Mouse (Mus musculus) liver, adult 2 months (tissue): ENCODE data around the gene Sectm1b. TPM values are rescaled to one million over a fixed set of nuclear protein-coding genes. Genes with fewer than 3 reads are reported as not detected.

ENCODE experiments used
- DNase-seq: peaks from one replicate; pipeline ENCODE4 v3.0.0-alpha.2; 2011; ENCODE audit warnings: low read depth, low spot score; ENCODE audit errors: extremely low read depth
- H3K27ac ChIP-seq: fragments of 200-500 bp; replicated peaks from 2 replicates; pipeline ENCODE4 v1.5.1; 2012; ENCODE audit warnings: low read depth, mild to moderate bottlenecking, control low read depth, inconsistent platforms, low read length; ENCODE audit not compliant: insufficient read depth
- H3K27me3 ChIP-seq: fragments of 200-500 bp; 2 replicates; pipeline ENCODE4 v1.6.1; 2012; ENCODE audit warnings: mild to moderate bottlenecking, moderate library complexity, low read length, inconsistent platforms; ENCODE audit not compliant: control insufficient read depth, insufficient read depth
- H3K36me3 ChIP-seq: fragments of 200-500 bp; 2 replicates; pipeline ENCODE4 v1.6.1; 2012; ENCODE audit warnings: low read length, inconsistent platforms; ENCODE audit not compliant: control insufficient read depth, insufficient read depth
- H3K4me1 ChIP-seq: fragments of 200-500 bp; 2 replicates; pipeline ENCODE4 v1.6.1; 2011; ENCODE audit warnings: low read length; ENCODE audit not compliant: control insufficient read depth, insufficient read depth
- H3K4me3 ChIP-seq: fragments of 200-500 bp; 2 replicates; pipeline ENCODE4 v1.5.1; 2011; ENCODE audit warnings: low read depth, mild to moderate bottlenecking, control low read depth, low read length, moderate library complexity; ENCODE audit not compliant: insufficient read depth
- H3K79me2 ChIP-seq: fragments of 200-500 bp; 2 replicates; pipeline ENCODE4 v1.6.1; 2012; ENCODE audit warnings: inconsistent platforms, mild to moderate bottlenecking, low read length, moderate library complexity; ENCODE audit not compliant: control insufficient read depth, insufficient read depth
- H3K9ac ChIP-seq: fragments of 200-500 bp; 2 replicates; pipeline ENCODE4 v1.6.1; 2012; ENCODE audit warnings: low read depth, mild to moderate bottlenecking, control low read depth, inconsistent platforms, low read length
- CTCF ChIP-seq: fragments of 200-500 bp; IDR thresholded peaks from 2 replicates; pipeline ENCODE4 v1.5.1; 2011; ENCODE audit warnings: low read depth, low read length, control low read depth
- POLR2A ChIP-seq: fragments of 200-500 bp; IDR thresholded peaks from 2 replicates; pipeline ENCODE4 v1.6.1; 2011; ENCODE audit warnings: low read length, control low read depth; ENCODE audit not compliant: insufficient read depth; ENCODE audit errors: extremely low read depth
- WGBS: fragments of 180-500 bp; shearing (Covaris S2); methylation state at CpG from one replicate; pipeline ENCODE4 v1.1.7; 2018; 5-methylcytosine and 5-hydroxymethylcytosine counted together
- polyA plus RNA-seq: library from polyadenylated mRNA; depleted of rRNA; stranded (reverse); fragments of >200 nt; gene quantifications from 2 replicates; pipeline ENCODE4 v1.2.3, GENCODE M21; 2012
- total RNA-seq: library from RNA; depleted of rRNA; stranded (reverse); fragments of >200 nt; gene quantifications from 2 replicates; pipeline ENCODE4 v1.2.3, GENCODE M21; 2014

Gene Sectm1b
- total and polyA plus RNA-seq, 2 experiments = 0.18 TPM; not detected in 1

DNA sequence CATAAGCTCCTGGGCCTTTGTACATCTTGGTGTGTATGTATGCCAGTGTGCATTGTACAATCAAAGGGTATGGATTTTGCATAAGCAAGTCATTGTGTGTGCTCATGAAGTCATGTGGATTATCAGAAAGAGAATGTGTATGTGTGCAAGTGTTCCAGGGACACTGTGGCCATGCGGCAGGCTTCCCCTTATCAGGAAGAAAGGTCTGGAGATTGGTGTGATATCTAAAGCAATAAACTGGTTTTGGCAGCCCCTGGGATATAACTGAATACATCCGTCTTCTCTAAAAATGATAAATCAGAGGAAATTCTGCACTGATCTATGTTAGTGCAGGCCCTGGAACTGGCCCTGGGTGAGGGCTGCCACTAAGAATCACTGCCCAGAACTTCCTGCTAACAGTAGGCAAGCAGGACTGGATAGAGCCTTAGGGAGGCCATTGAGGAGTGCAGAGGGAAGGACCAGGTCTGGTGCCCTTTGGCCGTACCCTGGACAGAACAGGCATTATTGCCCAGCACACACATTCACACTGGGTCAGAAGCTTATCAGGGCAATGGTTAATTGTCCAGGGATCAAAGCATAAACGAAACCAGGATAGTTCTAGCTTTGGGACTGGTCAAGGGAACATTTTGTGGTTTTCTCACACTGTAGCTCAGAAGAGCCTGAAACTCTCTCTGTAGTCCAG is 37.9 kb upstream of the Sectm1b start:
- no peaks in the 10 kb centered on the region for H3K27me3 ChIP-seq
- no peak overlapping the region for H3K27ac ChIP-seq
- no peak overlapping the region for H3K9ac ChIP-seq
- 55% methylated on average over 4 of the region's 4 CpGs for WGBS
- no peaks in the 10 kb centered on the region for H3K36me3 ChIP-seq
- no peaks in the 10 kb centered on the region for H3K4me1 ChIP-seq
- no peaks in the 10 kb centered on the region for H3K79me2 ChIP-seq
- H3K4me3 ChIP-seq = no peak overlapping the region
- no peak for DNase-seq
- no peak for TF ChIP-seq CTCF
- no peak for TF ChIP-seq POLR2A

DNA sequence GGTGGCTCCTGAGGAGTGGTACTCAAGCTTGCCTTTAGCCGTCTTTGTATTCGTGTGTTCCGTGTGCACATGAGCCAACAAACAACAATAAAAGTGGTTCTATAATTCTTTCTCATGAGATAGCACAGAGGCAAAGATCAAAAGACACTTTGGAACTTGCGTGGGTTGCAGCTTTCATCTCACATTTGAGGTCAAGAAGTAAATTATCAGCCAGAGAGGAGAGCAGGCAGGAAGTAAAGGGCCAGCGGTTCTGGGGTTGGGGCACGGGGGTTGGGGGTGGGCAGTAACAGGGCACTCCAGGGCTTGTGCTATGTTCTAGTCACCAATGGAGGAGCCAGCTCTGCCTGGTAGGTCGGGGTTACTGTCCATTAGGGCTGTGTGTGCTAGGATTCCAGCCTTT is 37.3 kb upstream of the Sectm1b start:
- Histone ChIP-seq H3K4me3 (no peak overlapping the region), H3K4me1 (no peaks in the 10 kb centered on the region), H3K36me3 (no peaks in the 10 kb centered on the region), H3K27me3 (no peaks in the 10 kb centered on the region), H3K9ac (no peak overlapping the region), H3K27ac (no peak overlapping the region), H3K79me2 (no peaks in the 10 kb centered on the region)
- TF ChIP-seq POLR2A (no peak), CTCF (no peak)
- no peak for DNase-seq
- 22% methylated on average over 7 of the region's 7 CpGs for WGBS

DNA sequence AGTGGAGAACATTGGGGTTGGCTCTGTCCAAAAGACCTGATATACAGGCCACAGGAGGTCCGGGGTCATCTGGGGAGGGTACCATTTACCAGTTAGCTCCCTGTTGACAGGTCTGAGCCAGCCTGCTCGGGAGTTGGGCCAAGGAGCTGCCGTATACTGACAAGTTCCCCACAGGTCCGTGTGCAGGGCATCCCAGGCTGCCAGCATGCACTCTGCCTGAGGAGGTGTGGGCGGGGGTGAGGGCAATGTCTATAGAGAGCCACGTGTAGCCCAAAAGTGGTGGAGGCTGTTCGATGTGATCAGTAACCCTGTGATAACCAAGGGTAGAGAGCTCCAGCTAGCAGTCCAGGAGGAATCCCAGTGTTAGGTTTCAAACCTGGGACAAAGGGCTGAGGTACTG is 36.4 kb upstream of the Sectm1b start:
- no peaks in the 10 kb centered on the region for H3K79me2 ChIP-seq
- 38% methylated on average over 7 of the region's 7 CpGs for WGBS
- no peak overlapping the region for H3K4me3 ChIP-seq
- H3K36me3 ChIP-seq = no peaks in the 10 kb centered on the region
- no peaks in the 10 kb centered on the region for H3K27me3 ChIP-seq
- no peaks in the 10 kb centered on the region for H3K4me1 ChIP-seq
- no peak for DNase-seq
- no peak overlapping the region for H3K9ac ChIP-seq
- H3K27ac ChIP-seq = no peak overlapping the region
- TF ChIP-seq CTCF (no peak), POLR2A (no peak)

DNA sequence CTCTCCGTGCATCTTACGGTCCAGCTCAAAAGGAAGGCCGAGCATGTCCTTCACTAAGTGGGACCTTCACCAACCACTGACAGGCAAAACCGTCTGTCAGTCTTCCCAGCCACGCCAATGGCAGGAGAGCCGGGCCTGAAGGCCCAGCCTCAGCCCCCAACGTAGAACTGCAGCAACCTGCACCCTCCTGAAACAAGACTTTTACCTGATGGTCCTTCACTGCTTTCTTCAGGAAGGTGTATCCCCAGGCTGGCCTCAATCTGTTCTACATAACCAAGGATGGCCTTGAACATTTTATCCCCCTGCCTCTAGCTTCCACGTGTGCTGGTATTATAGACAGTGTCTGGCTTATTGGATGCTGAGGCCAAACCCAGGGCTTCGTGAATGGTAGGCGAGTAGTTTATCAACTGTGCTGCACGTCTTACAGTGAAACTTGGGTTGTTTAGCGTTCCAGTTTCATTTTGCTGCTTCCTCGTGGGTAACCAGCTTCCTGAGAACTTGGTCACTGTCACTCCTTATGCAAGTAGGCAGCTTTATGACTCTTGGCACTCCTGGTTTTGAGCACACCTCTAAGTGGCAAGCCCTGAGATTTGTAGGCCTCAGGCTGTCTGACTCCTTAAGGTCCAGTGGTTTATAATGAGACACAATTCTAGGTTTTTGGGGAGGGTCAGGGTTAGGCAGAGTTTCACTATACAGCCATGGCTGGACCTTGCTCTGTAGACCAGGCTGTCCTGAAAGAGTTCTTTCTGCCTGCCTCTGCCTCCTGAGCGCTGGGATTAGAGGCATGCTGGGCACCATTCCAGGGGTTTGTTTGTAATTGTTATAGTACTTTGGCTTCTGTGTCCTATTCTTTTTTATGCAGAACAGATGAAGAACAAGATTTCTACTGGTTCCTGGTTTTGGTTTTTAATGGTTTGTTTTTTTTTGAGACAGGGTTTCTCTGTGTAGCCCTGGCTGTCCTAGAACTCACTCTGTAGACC is 29.5 kb upstream of the Sectm1b start:
- TF ChIP-seq POLR2A (no peak), CTCF (no peak)
- DNase-seq = peak; percentile 69
- WGBS = 87% methylated on average over 14 of the region's 14 CpGs
- Histone ChIP-seq H3K27ac (no peak overlapping the region), H3K4me1 (no peaks in the 10 kb centered on the region; the same call in 1 of the 2 replicates), H3K27me3 (no peaks in the 10 kb centered on the region), H3K9ac (no peak overlapping the region), H3K36me3 (no peaks in the 10 kb centered on the region), H3K79me2 (no peaks in the 10 kb centered on the region), H3K4me3 (no peak overlapping the region)

DNA sequence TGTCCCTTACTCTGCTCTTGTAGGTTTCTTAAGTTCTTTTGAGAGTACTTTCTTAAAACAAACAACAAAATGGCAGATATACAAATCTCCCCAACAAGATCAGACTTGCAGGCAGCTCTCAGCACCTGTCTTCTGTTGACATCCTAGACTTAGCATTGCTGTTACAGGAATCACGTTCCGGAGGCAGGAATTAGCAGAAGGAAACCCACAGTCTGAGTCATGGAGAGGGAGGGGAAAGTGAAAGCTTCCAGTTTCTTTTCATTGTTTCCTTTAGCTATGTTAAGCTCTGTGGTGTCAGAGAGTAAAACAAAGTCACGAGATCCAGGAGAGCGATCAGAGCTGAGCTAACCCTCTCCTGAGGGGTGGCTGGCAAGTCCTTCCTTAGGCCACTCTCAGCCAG is 27.6 kb upstream of the Sectm1b start:
- H3K36me3 ChIP-seq = no peaks in the 10 kb centered on the region
- H3K27me3 ChIP-seq = no peaks in the 10 kb centered on the region
- H3K9ac ChIP-seq = no peak overlapping the region
- H3K4me1 ChIP-seq = peaks cover 2% of the 10 kb centered on the region; the same call in 1 of the 2 replicates
- no peaks in the 10 kb centered on the region for H3K79me2 ChIP-seq
- H3K4me3 ChIP-seq = no peak overlapping the region
- 78% methylated on average over 4 of the region's 4 CpGs for WGBS
- TF ChIP-seq POLR2A (no peak), CTCF (no peak)
- DNase-seq = no peak
- H3K27ac ChIP-seq = no peak overlapping the region
